9 mouse cellular contexts compared by ENCODE assay signal in genomic region chr15:103280817-103281464, GRCm38 (mm10). TPM values are rescaled to one million over a fixed set of nuclear protein-coding genes. Genes with fewer than 3 reads are reported as not detected.
DNase-seq lines count a peak whose midpoint lies in the region; ATAC-seq lines count a peak whose summit lies in the region.
"Had no signal": no experiment of that assay in that cellular context is flagged by ENCODE, and none has a peak within 500 bp of the region (broad histone marks: within the 10 kb centered on the region; RNA-seq: fewer than 3 reads in every experiment).

No protein-coding gene starts in this region.

- H3K9me3 ChIP-seq in forebrain, embryonic 15.5 days: no peaks in the 10 kb centered on the region
- H3K9me3 ChIP-seq: hindbrain, embryonic 15.5 days had no signal

- 74% methylated on average over 3 of the region's 3 CpGs for WGBS in forebrain, embryonic 15.5 days

- no peak overlapping the region for H3K4me3 ChIP-seq in forebrain, embryonic 15.5 days
- H3K4me3 ChIP-seq: hindbrain, embryonic 15.5 days had no signal

- DNase-seq in adrenal gland, postnatal 14 days: peak; percentile 67
- DNase-seq in adrenal gland, adult 18-20 months (ENCODE audit: low spot score in 2 of 2): no peak
- peak; percentile 35 for DNase-seq in thymus, postnatal 0 days (ENCODE audit: low spot score)
- DNase-seq in thymus, postnatal 10 days (ENCODE audit: low spot score in 2 of 2): no peak
- DNase-seq in kidney, postnatal 10 days: peak; percentile 67
- DNase-seq in retina, embryonic 14.5 days (ENCODE audit: low spot score): peak; percentile 76
- no peak for DNase-seq in layer of hippocampus, adult 18-20 months (ENCODE audit: low spot score in 2 of 2)

- peaks cover 15% of the 10 kb centered on the region for H3K4me1 ChIP-seq in forebrain, embryonic 15.5 days

- no peak overlapping the region for H3K27ac ChIP-seq in forebrain, embryonic 15.5 days (replicated peaks)
- H3K27ac ChIP-seq: hindbrain, embryonic 15.5 days had no signal

- no peak overlapping the region for H3K9ac ChIP-seq in forebrain, embryonic 15.5 days (replicated peaks)
- H3K9ac ChIP-seq: hindbrain, embryonic 15.5 days had no signal

- no peaks in the 10 kb centered on the region for H3K27me3 ChIP-seq in forebrain, embryonic 15.5 days
- H3K27me3 ChIP-seq: hindbrain, embryonic 15.5 days had no signal

- ATAC-seq in forebrain, embryonic 15.5 days (replicated peaks): no peak

- H3K4me2 ChIP-seq in forebrain, embryonic 15.5 days (replicated peaks): no peak overlapping the region
- H3K4me2 ChIP-seq: hindbrain, embryonic 15.5 days had no signal

- no peaks in the 10 kb centered on the region for H3K36me3 ChIP-seq in forebrain, embryonic 15.5 days
- H3K36me3 ChIP-seq: hindbrain, embryonic 15.5 days had no signal

RNA-seq across cellular contexts. Expression of gene Copz1, which starts 8.4 kb away (rescaled TPM):
- total RNA-seq in adrenal gland, postnatal 14 days (2021): 118 and 125 TPM in 2 replicates
- 100 to 1,000 TPM; 138 to 150 TPM for total RNA-seq in adrenal gland, adult 18-20 months (2021)
- polyA plus RNA-seq in thymus, postnatal 0 days (2015; fragmentation: Nextera tagmentation; extraction: Ambion mirVana): 188 and 210 TPM in 2 replicates
- 215 and 220 TPM in 2 replicates for polyA plus RNA-seq in forebrain, embryonic 15.5 days (2015; fragmentation: Nextera tagmentation; extraction: Ambion mirVana)
- total RNA-seq in layer of hippocampus, adult 18-20 months (2021): 100 to 1,000 TPM in 1 of 2 experiments, 10 to 100 TPM in 1; 97.0 to 100 TPM

RNA-seq across cellular contexts. Expression of gene Nfe2, which starts 22.7 kb away (rescaled TPM):
- 1.0 and 4.7 TPM in 2 replicates for total RNA-seq in adrenal gland, postnatal 14 days (2021)
- total RNA-seq in adrenal gland, adult 18-20 months (2021): under 1 TPM in 1 of 2 experiments, not detected in 1; 0.67 TPM
- 8.0 and 9.1 TPM in 2 replicates for polyA plus RNA-seq in thymus, postnatal 0 days (2015; fragmentation: Nextera tagmentation; extraction: Ambion mirVana)
- 0.38 and 0.63 TPM in 2 replicates for polyA plus RNA-seq in forebrain, embryonic 15.5 days (2015; fragmentation: Nextera tagmentation; extraction: Ambion mirVana)
- total RNA-seq in layer of hippocampus, adult 18-20 months (2021): not detected

RNA-seq across cellular contexts. Expression of gene Gpr84, which starts 29.5 kb away (rescaled TPM):
- not detected in 2 replicates for total RNA-seq in adrenal gland, postnatal 14 days (2021)
- total RNA-seq in adrenal gland, adult 18-20 months (2021): not detected
- polyA plus RNA-seq in thymus, postnatal 0 days (2015; fragmentation: Nextera tagmentation; extraction: Ambion mirVana): 0.06 TPM in 1 of 2 replicates, not detected in the other
- polyA plus RNA-seq in forebrain, embryonic 15.5 days (2015; fragmentation: Nextera tagmentation; extraction: Ambion mirVana): 0.28 and 0.37 TPM in 2 replicates
- total RNA-seq in layer of hippocampus, adult 18-20 months (2021): under 1 TPM; 0.54 to 0.63 TPM

RNA-seq across cellular contexts. Expression of gene Hnrnpa1, which starts 40.7 kb away (rescaled TPM):
- total RNA-seq in adrenal gland, postnatal 14 days (2021): 273 and 322 TPM in 2 replicates
- 100 to 1,000 TPM; 160 to 179 TPM for total RNA-seq in adrenal gland, adult 18-20 months (2021)
- 683 and 713 TPM in 2 replicates for polyA plus RNA-seq in thymus, postnatal 0 days (2015; fragmentation: Nextera tagmentation; extraction: Ambion mirVana)
- polyA plus RNA-seq in forebrain, embryonic 15.5 days (2015; fragmentation: Nextera tagmentation; extraction: Ambion mirVana): 995 and 1,028 TPM in 2 replicates
- total RNA-seq in layer of hippocampus, adult 18-20 months (2021): 100 to 1,000 TPM; 239 to 256 TPM

RNA-seq across cellular contexts. Expression of gene Cbx5, which starts 41.3 kb away (rescaled TPM):
- 73.0 and 73.8 TPM in 2 replicates for total RNA-seq in adrenal gland, postnatal 14 days (2021)
- 10 to 100 TPM; 65.0 to 76.3 TPM for total RNA-seq in adrenal gland, adult 18-20 months (2021)
- 55.7 and 60.1 TPM in 2 replicates for polyA plus RNA-seq in thymus, postnatal 0 days (2015; fragmentation: Nextera tagmentation; extraction: Ambion mirVana)
- polyA plus RNA-seq in forebrain, embryonic 15.5 days (2015; fragmentation: Nextera tagmentation; extraction: Ambion mirVana): 134 and 139 TPM in 2 replicates
- 100 to 1,000 TPM; 174 to 190 TPM for total RNA-seq in layer of hippocampus, adult 18-20 months (2021)

Comparison
In these comparisons a context has a peak if more than half of its experiments do, and no peak if none do; other contexts are left out.
1. DNase-seq: peak in adrenal gland, postnatal 14 days (single experiment), thymus, postnatal 0 days (single experiment), kidney, postnatal 10 days (single experiment) and retina, embryonic 14.5 days (single experiment); none in adrenal gland, adult 18-20 months (0 of 2), thymus, postnatal 10 days (0 of 2) and layer of hippocampus, adult 18-20 months (0 of 2).